Mouse (Mus musculus) spleen, postnatal 14 days (tissue): ENCODE results near the gene Aldh5a1.
A peak's percentile ranks its signal among the peaks of the same experiment; 100 is the strongest.

Experiments
- DNase-seq, 2 experiments: peaks; one replicate each; pipeline ENCODE4 v3.0.0; 2021 to 2022; ENCODE audit warnings: low spot score in 2 of 2

Aldh5a1 gene

GRCm38 (mm10) chr13:24866430-24867402 lies 70.7 kb downstream of the Aldh5a1 start:
- no peak for DNase-seq

GRCm38 (mm10) chr13:24862520-24862919 lies 74.9 kb downstream of the Aldh5a1 start:
- peak; percentile 25 to 42 for DNase-seq

- no peak for DNase-seq
These were observed 75.4 kb downstream of the Aldh5a1 start for GRCm38 (mm10) chr13:24862021-24862420.

GRCm38 (mm10) chr13:24861084-24861483 lies 76.4 kb downstream of the Aldh5a1 start:
- no peak for DNase-seq

- no peak for DNase-seq
These were observed 78.3 kb downstream of the Aldh5a1 start for GRCm38 (mm10) chr13:24859115-24859514.
